Mouse (Mus musculus): ENCODE measurements around the gene Ergic1.

The Ergic1 gene

DNA sequence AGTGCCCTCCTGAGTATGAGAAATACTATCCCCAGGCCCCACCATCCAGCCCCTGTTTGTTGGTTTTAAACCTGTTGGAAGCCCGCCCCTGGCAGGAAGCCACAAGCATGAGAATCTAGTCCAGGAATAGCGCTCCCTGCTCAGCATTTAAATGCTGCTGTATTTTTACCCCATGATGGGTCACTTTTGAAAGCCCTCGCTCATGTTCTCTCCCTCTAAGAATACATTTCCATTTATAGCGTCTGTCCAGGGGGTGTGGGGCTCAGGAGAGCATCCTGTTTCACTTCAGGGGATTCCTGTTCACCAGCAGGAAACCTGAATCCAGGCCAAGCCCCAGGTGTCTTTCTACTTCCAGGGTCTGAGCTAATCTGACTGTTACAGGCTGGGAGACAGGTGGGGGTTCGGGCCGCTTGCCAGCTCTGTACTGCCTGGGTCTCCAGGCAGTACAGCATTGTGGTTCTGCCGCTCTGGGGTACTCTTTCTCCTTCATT is 34.9 kb downstream of the Ergic1 start:
- in situ Hi-C loops (cut with MboI): no loop called here

DNA sequence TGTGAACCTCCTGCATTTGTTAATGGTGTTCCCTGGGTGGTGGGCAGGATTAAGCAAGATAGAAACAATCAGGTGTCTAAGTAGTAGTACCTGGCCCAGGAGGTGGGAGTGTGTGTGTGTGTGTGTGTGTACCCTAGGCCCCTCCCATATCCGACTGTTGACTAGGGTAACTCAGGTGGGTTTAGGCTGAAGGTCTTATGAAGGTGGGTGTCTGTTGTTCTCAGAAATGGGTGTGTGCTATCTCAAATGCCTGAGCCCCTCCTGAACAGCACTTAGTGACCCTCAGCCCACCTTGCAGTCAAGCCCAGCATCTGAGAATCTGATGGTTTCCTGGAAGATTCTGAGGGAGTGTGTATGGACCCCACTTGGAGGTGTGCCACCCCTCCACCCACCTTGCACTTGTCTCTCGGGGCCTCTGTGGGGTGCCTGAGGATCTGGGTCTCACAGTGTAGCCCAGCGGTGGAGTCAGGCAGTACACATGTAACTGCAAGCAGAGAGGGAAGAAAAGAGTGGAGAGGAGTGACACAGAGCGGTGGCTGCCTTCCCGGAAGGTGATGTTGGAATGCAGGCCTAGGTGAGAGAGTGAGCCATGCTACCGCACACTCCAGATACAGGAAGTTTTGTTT is 35.7 kb downstream of the Ergic1 start:
- in situ Hi-C loops (cut with MboI): no loop called here

DNA sequence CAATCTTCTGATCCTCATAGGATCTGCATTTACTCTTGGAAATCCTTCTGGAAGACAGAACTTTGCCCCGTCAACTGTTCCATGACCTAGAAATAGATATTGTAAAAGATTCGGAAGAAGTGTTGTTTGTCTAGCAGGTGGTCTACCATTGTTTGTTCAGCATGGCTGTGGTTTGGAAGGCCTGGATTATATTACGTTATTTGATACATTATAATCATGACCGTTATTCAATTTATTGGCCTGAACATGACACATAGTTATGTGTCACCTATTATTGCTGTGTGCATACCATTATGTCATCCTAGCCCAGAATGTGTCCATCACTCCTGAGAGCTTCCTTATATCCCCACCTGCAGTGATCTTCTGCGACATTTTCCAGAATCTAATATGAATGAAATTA is 37.6 kb downstream of the Ergic1 start:
- in situ Hi-C loops (cut with MboI): no loop called here

DNA sequence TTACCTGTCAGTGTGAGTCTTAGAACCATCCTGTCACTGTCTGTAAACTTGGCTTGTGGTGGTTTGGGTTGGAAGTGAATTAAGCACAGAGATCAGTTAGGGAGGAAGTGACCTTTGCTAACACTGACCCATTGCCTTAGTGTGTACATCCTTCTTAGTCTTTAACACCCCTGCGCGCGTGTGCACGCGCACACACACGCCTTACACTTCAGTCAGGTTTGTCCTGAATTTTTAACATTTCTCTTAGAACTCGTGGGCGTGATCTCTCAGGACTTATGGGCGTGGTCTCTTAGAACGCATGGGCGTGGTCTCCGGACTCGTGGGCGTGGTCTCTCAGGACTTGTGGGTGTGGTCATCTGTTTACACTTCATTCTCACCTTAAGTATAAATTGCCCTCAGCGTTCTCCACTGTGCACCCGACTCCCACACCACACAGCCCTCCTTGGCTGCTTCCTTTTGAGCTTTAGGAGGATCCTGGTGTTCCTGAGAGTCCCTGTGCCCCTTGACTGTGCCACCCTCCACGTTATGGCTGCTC is 39.7 kb downstream of the Ergic1 start:
- in situ Hi-C loops (cut with MboI): no loop called here

DNA sequence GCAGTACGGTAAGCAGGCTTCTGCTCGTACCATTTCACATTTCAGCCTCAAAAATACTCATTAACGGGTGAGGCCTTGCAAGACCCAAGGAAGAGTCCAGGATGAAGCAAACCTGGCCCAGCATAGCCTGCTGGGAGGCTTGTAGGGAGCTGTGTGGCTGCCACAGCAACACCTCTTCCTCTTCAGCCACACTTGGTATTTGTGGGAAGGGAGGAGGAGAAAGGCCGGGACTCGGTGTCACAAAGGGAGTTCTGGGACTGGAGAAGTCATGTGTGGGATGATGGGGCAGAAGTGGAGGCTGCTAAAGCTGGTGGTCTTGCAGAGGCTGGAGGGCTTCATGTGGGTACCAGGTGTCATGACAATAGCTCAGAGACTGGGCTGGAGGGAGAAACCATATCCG is 40.2 kb downstream of the Ergic1 start:
- in situ Hi-C loops (cut with MboI): no loop called here

DNA sequence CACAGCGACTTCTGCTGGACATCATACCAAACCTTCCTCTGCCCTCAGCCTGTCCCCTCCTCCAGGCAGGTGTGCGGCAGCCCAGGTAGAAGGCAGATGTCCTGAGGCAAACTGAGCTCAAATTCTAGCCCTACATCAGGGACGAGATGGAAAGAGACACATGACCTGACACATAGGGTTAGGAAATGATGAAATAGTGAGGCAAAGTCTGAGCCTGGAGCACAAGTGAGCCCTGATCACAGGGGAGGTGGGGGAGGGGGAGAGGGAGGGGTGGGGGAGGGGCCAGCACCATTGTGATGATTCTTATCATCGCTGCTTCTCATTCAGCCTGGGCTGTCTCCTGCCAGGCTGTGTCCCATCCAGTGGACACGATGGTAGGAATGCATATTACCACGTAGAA is 40.6 kb downstream of the Ergic1 start:
- in situ Hi-C loops (cut with MboI): no loop called here

DNA sequence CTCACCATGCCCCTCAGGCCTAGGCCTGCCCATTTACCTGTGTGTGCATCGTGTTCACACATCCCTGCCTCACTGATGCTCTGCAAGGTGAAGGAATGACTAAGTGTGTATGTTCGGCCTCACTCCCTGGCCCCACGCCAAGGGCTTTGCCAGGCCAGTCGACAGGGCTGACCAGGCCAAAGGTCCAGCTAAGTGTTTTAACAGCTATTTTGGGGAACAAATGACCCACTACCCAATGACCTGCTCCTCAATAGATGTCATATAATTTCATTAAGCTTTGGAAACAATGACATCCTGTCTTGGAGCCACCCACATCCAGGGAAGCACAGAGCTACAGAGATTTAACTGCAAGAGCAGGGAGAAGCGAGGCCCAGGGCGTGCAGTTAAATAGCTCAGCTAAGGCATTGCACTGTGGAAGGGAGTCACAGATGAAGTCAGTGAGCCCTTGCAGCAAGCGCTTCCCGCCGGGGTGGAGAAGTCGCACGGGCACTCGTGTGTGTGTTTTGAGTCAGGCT is 41.1 kb downstream of the Ergic1 start:
- in situ Hi-C loops (cut with MboI): no loop called here

DNA sequence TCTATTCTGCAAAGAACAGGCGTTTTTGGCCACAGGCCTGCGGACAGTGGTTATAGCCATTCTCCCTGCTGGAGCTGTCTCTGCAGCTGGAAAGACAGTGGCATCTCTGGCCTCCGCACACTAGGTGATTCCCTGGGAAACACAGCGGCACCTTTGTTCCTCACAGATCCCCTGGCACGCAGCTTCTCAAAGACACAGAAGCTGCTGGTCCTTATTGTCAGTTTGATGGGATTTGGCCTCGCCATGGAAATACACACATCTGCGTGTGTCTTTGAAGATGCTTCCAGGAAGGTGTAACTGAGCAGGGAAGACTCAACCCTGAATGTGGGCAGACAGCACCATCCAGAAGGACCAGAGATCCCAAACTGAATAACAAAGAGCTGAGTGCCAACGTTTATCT is 42.0 kb downstream of the Ergic1 start:
- in situ Hi-C loops (cut with MboI): no loop called here

DNA sequence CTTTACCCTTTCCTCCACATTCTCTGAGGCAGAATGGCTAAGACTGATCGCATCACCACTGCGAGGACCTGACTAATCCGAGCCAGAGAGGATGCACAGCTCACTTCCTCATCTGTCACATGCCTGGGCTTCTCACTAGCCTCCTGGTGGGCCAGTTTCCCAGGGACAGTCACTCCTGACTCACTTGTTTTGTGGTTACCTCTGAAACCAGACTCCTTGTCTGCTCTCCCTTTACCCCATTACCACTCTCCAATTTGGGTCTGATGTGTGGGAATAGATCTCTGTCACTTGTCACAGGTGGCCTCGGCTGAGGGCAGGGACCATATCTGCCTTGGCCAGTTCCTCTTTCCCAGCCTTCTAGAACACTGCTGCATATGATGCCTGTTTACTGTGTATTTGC is 44.3 kb downstream of the Ergic1 start:
- in situ Hi-C loops (cut with MboI): no loop called here

DNA sequence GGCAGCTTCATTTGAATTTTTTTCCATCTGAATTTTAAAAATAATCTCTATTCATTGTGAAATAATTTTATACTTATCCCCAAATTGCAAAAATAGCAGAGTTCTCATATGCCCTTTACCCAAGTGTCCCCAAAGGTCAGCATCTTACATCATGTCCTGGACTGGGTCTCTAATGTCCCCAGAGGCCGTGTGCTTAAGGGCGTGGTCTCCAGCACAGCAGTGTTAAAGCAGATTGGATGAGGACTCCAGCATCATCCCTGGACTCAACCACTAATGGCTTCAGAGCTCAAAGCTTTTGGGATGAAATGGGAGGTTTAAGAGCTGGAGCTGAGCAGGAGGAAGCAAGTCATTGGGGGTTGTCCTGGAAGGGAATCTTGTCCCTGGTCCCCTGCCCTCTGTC is 45.2 kb downstream of the Ergic1 start:
- in situ Hi-C loops (cut with MboI): no loop called here

DNA sequence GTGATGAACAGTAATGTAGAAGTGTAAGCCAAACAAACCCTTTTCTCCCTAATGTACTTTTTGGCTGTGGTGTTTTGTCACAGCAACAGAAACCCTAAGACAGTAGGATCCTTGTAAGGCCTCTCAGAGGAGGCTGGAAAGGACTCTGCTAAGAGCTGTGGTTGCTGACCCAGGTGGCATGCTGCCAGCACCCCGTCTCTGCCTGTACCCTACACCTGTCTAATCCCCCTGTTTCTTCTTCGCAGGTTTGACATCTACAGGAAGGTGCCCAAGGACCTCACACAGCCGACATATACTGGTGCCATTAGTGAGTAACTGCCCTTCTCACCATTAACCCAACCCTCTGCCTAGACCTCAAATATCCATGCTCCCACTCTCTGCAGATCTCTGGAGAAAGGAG is 47.1 kb downstream of the Ergic1 start:
- in situ Hi-C loops (cut with MboI): no loop called here

DNA sequence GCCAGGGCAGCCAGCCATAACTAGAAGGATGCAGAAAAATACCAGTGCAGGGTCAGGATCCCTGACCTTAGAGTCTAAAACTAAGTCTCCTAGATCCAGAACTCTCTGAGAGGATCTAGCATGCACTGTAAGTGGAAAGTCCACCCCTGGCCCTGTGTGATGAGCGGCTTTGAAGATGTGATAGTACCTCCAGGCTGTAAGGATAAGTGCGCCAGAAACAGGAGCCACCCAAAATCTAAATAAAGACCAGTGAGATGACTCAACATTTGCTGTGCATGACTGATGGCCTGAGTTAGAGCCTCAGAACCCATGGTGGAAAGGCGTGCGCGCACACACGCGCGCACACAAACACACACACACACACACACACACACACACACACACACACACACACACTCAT is 47.6 kb downstream of the Ergic1 start:
- in situ Hi-C loops (cut with MboI): no loop called here

DNA sequence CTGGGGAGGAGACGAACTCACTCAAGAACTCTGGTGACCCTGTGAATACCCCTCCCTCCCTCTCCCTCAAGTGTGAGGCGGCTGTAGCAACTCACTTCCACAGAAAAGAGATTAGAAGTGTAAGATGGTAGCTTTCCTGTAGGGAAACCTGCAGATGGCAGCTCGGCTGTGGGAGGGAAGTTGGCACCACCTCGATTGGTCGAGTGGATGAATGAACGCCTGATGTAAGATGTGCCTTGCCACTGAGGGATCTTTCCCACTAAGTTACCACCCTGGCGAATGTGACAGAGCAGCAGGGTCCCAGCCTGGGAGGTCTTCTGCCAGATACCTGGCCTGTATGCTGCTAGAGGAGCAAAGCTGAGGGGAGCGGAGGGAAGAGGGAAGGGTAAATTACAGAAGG is 48.5 kb downstream of the Ergic1 start:
- in situ Hi-C loops (cut with MboI): no loop called here

DNA sequence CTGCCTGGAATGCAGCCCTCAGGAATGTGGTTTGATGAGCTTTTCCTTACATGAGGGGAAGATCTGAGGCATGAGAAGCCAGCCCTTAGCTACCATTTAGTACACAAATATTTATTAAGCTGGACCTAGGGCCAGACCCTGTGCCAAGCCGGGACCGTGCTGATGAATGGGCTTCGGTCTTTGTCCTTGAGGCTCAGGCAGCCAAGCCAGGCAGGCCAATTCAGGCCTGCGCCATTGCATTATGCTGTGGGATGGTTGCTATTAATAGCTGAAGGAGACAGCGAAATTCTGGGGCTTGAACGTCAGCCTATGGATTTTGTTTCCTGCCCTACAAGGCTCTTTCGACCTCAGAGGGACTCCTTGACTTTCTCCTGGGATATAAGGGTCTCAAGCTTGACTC is 50.0 kb downstream of the Ergic1 start:
- in situ Hi-C loops (cut with MboI): no loop called here

DNA sequence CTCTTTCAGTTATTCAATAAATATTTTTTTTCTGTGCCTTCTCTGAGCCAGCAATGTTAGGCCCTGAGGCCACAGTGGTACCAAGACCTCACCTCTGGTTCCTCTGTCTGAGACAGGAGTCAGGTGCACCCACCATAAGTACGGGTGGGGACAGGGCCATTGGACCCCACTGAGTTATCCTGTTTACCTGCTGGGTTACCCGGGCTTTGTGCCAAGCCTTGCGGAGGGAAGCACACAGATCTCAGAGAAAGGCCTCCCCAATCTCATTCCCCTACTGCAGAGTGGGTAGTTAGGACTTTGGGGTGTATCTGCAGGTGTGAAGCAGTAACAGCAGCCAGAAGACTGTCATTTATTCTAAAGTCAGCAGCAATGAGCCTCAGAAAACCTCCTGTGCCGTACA is 50.6 kb downstream of the Ergic1 start:
- in situ Hi-C loops (cut with MboI): no loop called here

DNA sequence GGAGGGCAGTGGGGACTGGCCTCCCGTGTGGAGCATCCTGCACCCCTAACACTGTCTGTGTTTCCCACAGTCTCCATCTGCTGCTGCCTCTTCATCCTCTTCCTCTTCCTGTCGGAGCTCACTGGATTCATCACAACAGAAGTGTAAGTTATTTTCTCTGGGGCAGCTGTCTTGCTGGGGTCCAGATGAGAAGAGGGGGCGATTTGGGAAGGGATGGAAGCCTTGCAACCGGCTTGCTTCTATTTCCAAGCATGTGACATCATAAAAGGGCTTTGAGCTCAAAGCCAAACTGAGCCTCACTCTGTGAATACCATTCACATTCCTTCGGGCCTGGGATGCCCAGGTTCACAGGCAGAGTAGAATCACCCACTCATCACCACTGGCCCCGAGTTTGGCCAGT is 53.0 kb downstream of the Ergic1 start:
- in situ Hi-C loops (cut with MboI): no loop called here

DNA sequence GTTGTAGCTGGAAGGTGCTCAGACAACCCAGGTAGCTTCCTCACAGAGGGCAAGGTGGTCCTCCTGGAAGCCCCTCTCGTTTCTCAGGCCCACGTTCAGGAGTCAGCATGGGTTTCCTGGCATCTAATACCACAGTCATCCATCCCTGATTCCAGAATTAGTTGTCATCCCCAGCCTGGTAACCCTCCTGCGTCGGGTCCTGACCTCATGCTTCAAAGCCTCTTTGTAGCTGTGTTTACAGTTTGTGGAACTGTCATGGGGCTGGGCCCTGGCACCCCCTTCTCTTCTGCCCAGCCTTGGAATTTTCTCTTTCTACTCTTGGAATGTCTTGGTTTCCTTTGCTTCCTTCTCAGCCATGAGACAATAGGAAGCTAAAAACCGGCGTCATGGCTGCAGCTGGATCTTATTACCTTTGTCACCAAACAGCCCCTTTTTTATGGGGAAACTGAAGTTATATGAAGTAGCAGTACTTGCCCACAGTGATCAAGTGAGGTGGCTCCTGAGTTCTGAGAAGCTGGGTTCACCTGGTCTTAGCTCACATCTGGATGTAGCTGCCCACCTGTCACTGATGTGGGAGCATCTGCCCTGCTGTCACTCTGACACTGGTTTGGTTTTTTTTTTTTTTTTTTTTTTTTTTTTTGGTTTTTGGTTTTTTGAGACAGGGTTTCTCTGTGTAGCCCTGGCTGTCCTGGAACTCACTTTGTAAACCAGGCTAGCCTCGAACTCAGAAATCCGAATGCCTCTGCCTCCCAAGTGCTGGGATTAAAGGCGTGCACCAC is 53.6 kb downstream of the Ergic1 start:
- in situ Hi-C loops (cut with MboI): no loop called here

DNA sequence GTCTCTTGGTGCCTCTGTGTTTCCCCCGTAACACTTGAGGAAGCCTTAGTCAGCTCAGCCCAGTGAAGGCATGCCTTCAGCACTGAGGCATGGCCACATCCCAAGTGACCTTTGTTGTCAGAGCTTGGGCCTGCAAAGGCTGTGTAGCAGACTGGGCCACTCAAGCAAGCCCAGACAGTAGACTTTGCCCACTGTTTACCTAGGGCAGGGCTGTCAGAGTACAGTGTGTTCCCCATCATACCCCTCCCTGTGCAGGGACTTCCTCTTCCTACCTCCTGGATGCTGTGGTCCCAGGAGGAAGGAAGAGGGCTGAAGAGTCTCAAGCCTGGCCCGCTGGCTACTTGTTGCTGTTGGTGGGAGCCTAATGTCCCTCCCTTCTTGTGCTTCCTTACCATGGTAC is 55.4 kb downstream of the Ergic1 start:
- in situ Hi-C loops (cut with MboI): no loop called here

DNA sequence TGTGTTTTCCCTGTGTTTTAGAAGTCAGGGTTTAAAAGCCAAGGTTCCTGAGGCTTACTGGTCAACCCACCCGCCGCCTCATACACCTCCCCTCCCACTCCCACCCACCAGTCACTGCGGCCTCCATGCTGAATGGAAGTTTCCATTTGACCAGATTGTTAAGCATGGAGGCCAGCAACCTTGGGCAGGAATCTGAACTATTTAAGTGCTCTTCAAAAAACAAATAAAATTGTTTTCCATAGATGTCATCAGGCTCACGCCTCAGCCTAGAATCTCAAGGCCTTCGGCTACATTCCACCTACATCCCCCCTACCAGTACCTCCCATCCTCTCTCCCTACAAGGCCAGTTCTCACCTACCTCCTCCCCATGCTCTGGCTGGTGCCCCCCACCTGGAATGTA is 57.2 kb downstream of the Ergic1 start:
- in situ Hi-C loops (cut with MboI): no loop called here

DNA sequence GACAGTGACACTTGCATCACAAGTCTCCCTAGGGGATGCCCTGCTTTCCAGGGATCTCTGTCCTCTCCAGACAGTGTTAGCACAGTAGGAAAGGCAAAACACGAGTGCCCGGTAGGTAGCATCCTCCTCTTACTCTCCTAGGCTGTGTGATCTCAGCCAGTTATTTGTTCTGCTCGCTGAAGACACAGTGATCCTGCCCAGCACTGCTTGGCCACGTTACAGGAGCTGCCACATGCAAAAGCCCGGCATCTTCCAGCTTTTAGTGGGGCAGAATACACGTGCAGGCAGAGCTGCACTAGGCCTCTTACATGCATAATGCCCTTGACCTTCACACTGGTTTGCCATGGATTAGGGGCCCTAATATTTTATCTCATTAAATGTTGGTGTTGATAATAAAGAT is 58.3 kb downstream of the Ergic1 start:
- in situ Hi-C loops (cut with MboI): no loop called here

DNA sequence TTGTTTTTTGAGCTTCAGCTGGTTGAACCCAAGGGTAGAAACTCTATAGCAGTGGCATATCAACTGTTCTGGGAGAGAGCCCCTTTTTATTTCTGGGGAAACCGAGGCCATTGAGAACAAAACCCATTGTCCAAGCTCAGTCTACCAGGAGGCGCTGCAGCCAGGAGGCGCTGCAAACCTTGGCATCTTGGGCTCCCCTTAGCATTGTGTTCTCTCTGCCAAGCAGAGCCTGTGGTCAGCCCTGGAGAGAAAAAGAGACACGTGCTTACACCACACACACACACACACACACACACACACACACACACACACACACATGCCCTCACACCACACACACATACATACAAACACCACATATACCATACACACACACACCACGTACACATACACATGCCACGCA is 59.0 kb downstream of the Ergic1 start:
- in situ Hi-C loops (cut with MboI): no loop called here

DNA sequence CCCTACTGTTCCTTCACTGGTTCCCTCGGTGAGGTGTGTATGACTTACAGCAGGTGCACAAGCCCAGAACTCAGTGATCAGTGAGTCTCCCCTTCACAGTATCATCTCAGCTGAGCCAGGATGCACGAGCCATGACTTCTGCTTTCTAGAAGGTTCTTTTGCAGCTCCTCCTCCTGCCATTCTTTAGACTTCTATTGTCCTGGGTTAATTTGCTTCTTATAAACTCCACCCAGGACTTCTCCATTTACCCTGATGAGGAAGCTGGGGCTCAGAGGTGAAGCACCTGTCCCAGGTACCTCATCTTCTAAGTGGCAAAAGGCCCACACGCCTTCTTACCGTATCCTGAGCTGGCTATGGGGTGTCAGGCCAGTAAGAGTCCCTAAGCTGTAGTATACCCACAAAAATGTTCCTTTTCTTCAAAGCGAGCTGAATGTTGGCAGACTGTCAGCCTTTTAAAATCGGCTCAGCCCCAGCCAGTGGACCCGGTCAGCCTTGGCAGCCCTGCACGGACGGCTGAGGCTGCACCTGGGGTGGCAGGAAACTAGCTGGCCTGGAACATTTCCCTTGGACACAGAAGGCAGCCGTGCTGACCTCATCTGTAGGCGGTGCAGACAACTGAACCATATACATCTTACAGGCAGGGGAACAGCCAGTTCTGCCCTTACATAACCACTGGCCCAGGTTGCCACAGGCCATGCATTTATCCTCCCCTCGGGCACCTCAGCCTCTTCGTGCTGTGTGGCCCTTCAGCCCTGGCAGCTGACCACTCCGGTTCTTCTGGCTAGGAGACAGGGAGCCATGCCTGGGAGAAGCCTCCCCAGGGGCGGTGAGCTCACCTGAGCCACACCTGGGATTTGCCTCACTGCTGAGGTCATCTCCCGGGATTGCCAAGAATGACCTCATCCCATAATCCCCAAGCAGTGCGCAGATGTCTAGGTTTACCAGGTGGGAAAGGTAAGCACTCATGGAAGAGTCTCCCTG is 59.8 kb downstream of the Ergic1 start:
- in situ Hi-C loops (cut with MboI): no loop called here
